13 mouse cellular contexts compared by ENCODE assay signal in the genomic region with DNA sequence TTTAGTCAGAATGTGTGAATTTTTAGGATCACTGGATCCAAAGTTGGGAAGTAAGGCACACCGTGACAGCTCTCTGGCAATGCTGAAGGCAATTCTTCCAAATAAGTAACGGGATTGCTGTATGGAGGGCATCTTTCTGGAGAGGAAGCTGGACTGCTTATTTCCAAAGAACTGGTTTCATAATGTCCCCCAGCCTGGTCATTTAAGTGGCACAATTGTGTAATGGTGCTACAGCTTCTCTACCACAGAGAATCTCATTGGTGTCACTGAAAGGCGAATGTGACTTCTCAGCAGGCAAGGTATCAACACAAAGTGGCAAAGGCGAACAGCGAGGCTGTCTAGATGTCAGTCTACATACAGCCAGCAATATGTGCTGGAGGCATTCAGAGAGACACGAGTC.
"Had no signal": no experiment of that assay in that cellular context is flagged by ENCODE, and none has a peak within 500 bp of the region (broad histone marks: within the 10 kb centered on the region; RNA-seq: fewer than 3 reads in every experiment).

No protein-coding gene starts in this region.

- H3K36me3 ChIP-seq: limb, embryonic 12.5 days; midbrain, embryonic 15.5 days had no signal

- H3K9me3 ChIP-seq: limb, embryonic 12.5 days; midbrain, embryonic 15.5 days had no signal

- ATAC-seq: midbrain, embryonic 15.5 days had no signal

- H3K4me1 ChIP-seq: limb, embryonic 12.5 days; midbrain, embryonic 15.5 days had no signal

- H3K4me3 ChIP-seq: layer of hippocampus, adult 2 months; limb, embryonic 12.5 days; midbrain, embryonic 15.5 days had no signal

- H3K27ac ChIP-seq: layer of hippocampus, adult 2 months; limb, embryonic 12.5 days; liver, embryonic 14.5 days; midbrain, embryonic 15.5 days had no signal

- H3K9ac ChIP-seq: limb, embryonic 12.5 days; liver, embryonic 14.5 days; midbrain, embryonic 15.5 days had no signal

- H3K4me2 ChIP-seq: limb, embryonic 12.5 days; midbrain, embryonic 11.5 days; midbrain, embryonic 15.5 days had no signal

- DNase-seq: kidney, adult 11 months; kidney, postnatal 10 days; kidney, postnatal 4 days; liver; lung, adult 2 months; lung, postnatal 10 days; right cerebral cortex, postnatal 14 days; thymus, postnatal 4 days had no signal

- H3K27me3 ChIP-seq: limb, embryonic 12.5 days; midbrain, embryonic 15.5 days had no signal
